Mouse (Mus musculus): ENCODE results near the gene Dnah12.

DNA sequence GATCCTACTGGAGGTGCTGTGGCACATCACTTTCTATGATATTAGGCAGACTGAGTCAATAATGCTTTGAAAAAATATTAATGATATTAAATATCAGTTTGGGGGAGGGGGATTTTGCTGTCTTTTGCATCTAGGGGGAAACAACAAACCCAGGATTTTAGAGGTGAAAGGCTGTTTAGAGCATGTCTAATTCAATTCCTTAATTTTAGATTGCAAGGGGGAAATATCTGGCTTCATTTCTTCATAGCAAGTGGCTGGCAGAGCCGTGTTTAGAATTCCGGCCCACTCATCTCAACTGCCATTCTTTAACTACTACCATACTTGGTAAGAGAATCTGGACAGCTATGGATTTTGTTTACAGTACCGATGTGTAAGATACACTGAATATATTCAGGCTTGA is at the start of gene Dnah12:
- TF ChIP-seq CTCF (IDR thresholded peaks at IDR 0.05; ENCODE audit: low read depth) = no peak
- no peak for TF ChIP-seq EP300 (IDR thresholded peaks at IDR 0.05; ENCODE audit: low read depth)
